ENCODE assay signal across 29 mouse cellular contexts in the genomic region with DNA sequence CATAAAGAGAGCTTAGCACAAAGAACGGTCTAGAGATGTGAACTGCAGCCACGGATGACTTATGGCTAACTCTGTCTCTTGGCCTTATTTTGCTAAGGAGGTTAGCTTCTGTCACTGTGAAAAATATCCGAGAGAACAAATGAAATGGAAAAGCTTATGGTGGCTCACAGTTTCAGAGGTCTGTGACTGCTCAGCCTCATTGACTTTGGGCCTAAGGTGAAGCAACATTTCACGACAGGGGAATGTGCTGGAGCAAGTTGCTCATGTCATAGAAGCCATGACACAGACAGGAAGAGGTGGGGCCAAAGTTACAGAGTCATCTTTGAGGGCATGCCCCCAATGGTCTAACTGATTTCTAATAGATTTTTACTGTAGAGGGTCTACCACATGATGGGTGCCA. TPM values are rescaled to one million over a fixed set of nuclear protein-coding genes. Genes with fewer than 3 reads are reported as not detected.
A peak's percentile ranks its signal among the peaks of the same experiment; 100 is the strongest.
DNase-seq lines count a peak whose midpoint lies in the region; ATAC-seq and TF ChIP-seq lines count a peak whose summit lies in the region.
"Had no signal": no experiment of that assay in that cellular context is flagged by ENCODE, and none has a peak within 500 bp of the region (broad histone marks: within the 10 kb centered on the region; RNA-seq: fewer than 3 reads in every experiment).

No protein-coding gene starts in this region.

- no peak for DNase-seq in forebrain, embryonic 10.5 days (ENCODE audit: extremely low spot score, low spot score)
- no peak for DNase-seq in forebrain, embryonic 11.5 days (ENCODE audit: low spot score)
- no peak for DNase-seq in kidney, postnatal 10 days
- DNase-seq in midbrain, embryonic 11.5 days (ENCODE audit: low spot score, missing footprints): peak; percentile 65
- DNase-seq in midbrain, postnatal 0 days (ENCODE audit: low spot score): no peak
- DNase-seq in thymus, postnatal 25 days: no peak
- DNase-seq: adrenal gland, adult 8-10 months; cerebellum, adult 8-10 months; cerebellum, postnatal 25 days; gastrocnemius, postnatal 25 days; heart, adult 18-20 months; heart, postnatal 14 days; kidney, adult 2 months; kidney, postnatal 25 days; right cerebral cortex, postnatal 4 days had no signal

- peaks cover 18% of the 10 kb centered on the region for H3K4me1 ChIP-seq in forebrain, embryonic 10.5 days
- no peaks in the 10 kb centered on the region for H3K4me1 ChIP-seq in forebrain, embryonic 11.5 days (replicated peaks; ENCODE audit: control insufficient read depth, insufficient read depth, low read length)
- H3K4me1 ChIP-seq in kidney, embryonic 15.5 days: peaks cover 11% of the 10 kb centered on the region
- no peaks in the 10 kb centered on the region for H3K4me1 ChIP-seq in midbrain, embryonic 11.5 days (ENCODE audit: control insufficient read depth, insufficient read depth, low read length)
- H3K4me1 ChIP-seq in midbrain, postnatal 0 days (ENCODE audit: insufficient read depth, low read length): no peaks in the 10 kb centered on the region
- H3K4me1 ChIP-seq: forebrain, embryonic 15.5 days; hindbrain, embryonic 15.5 days had no signal

- H3K4me3 ChIP-seq in forebrain, embryonic 10.5 days: no peak overlapping the region
- no peak overlapping the region for H3K4me3 ChIP-seq in forebrain, embryonic 11.5 days (ENCODE audit: low read depth, low read length)
- no peak overlapping the region for H3K4me3 ChIP-seq in kidney, embryonic 15.5 days (replicated peaks)
- no peak overlapping the region for H3K4me3 ChIP-seq in midbrain, embryonic 11.5 days (ENCODE audit: low read depth, low read length)
- H3K4me3 ChIP-seq in midbrain, postnatal 0 days (ENCODE audit: low read depth, low read length): no peak overlapping the region
- H3K4me3 ChIP-seq: forebrain, embryonic 15.5 days; heart, embryonic 13.5 days; hindbrain, embryonic 10.5 days; hindbrain, embryonic 15.5 days; limb, embryonic 13.5 days; midbrain, embryonic 10.5 days; myocyte; neural tube, embryonic 12.5 days had no signal

- no peaks in the 10 kb centered on the region for H3K27me3 ChIP-seq in forebrain, embryonic 10.5 days (ENCODE audit: poor library complexity, severe bottlenecking)
- no peaks in the 10 kb centered on the region for H3K27me3 ChIP-seq in forebrain, embryonic 11.5 days (ENCODE audit: control insufficient read depth, insufficient read depth, low read length)
- no peaks in the 10 kb centered on the region for H3K27me3 ChIP-seq in kidney, embryonic 15.5 days
- H3K27me3 ChIP-seq in midbrain, embryonic 11.5 days (ENCODE audit: control insufficient read depth, insufficient read depth, low read length): no peaks in the 10 kb centered on the region
- no peaks in the 10 kb centered on the region for H3K27me3 ChIP-seq in midbrain, postnatal 0 days (ENCODE audit: insufficient read depth, low read length)
- H3K27me3 ChIP-seq: forebrain, embryonic 15.5 days; heart, embryonic 13.5 days; hindbrain, embryonic 15.5 days; limb, embryonic 13.5 days; neural tube, embryonic 12.5 days had no signal

- peak overlapping the region; percentile 60; the same call in 1 of the 2 replicates for H3K27ac ChIP-seq in forebrain, embryonic 10.5 days
- H3K27ac ChIP-seq in forebrain, embryonic 11.5 days (ENCODE audit: low read depth, low read length): no peak overlapping the region
- H3K27ac ChIP-seq in kidney, embryonic 15.5 days: peak overlapping the region; percentile 58; the same call in 1 of the 2 replicates
- no peak overlapping the region for H3K27ac ChIP-seq in midbrain, embryonic 11.5 days (ENCODE audit: low read depth, low read length)
- H3K27ac ChIP-seq in midbrain, postnatal 0 days (ENCODE audit: low read depth, low read length): no peak overlapping the region
- H3K27ac ChIP-seq: forebrain, embryonic 15.5 days; hindbrain, embryonic 15.5 days; macrophage; neural tube, embryonic 12.5 days had no signal

- no peak for ATAC-seq in forebrain, embryonic 11.5 days (replicated peaks; ENCODE audit: low FRiP score)
- no peak for ATAC-seq in kidney, embryonic 15.5 days (replicated peaks; ENCODE audit: low FRiP score)
- no peak for ATAC-seq in midbrain, embryonic 11.5 days (ENCODE audit: low FRiP score)
- no peak for ATAC-seq in midbrain, postnatal 0 days (ENCODE audit: low FRiP score)
- ATAC-seq: forebrain, embryonic 15.5 days; inflammation-experienced regulatory T-cells, adult 6 months; midbrain, embryonic 16.5 days had no signal

- no peaks in the 10 kb centered on the region for H3K9me3 ChIP-seq in forebrain, embryonic 10.5 days
- no peaks in the 10 kb centered on the region for H3K9me3 ChIP-seq in forebrain, embryonic 11.5 days (ENCODE audit: control insufficient read depth, low read length)
- H3K9me3 ChIP-seq in kidney, embryonic 15.5 days (replicated peaks): no peaks in the 10 kb centered on the region
- no peaks in the 10 kb centered on the region for H3K9me3 ChIP-seq in midbrain, embryonic 11.5 days (ENCODE audit: control insufficient read depth, low read length)
- H3K9me3 ChIP-seq in midbrain, postnatal 0 days (ENCODE audit: low read length): no peaks in the 10 kb centered on the region
- H3K9me3 ChIP-seq: forebrain, embryonic 15.5 days; G1E; heart, embryonic 13.5 days; hindbrain, embryonic 10.5 days; hindbrain, embryonic 15.5 days; limb, embryonic 13.5 days; midbrain, embryonic 10.5 days; neural tube, embryonic 12.5 days had no signal

- H3K36me3 ChIP-seq in forebrain, embryonic 10.5 days (replicated peaks): no peaks in the 10 kb centered on the region
- H3K36me3 ChIP-seq in forebrain, embryonic 11.5 days (ENCODE audit: control insufficient read depth, insufficient read depth, low read length): no peaks in the 10 kb centered on the region
- no peaks in the 10 kb centered on the region for H3K36me3 ChIP-seq in kidney, embryonic 15.5 days
- no peaks in the 10 kb centered on the region for H3K36me3 ChIP-seq in midbrain, embryonic 11.5 days (ENCODE audit: control insufficient read depth, insufficient read depth, low read length)
- H3K36me3 ChIP-seq in midbrain, postnatal 0 days (ENCODE audit: insufficient read depth, low read length): no peaks in the 10 kb centered on the region
- H3K36me3 ChIP-seq: forebrain, embryonic 15.5 days; G1E; heart, embryonic 13.5 days; hindbrain, embryonic 10.5 days; hindbrain, embryonic 15.5 days; limb, embryonic 13.5 days; midbrain, embryonic 10.5 days; neural tube, embryonic 12.5 days had no signal

- TF ChIP-seq CTCF in midbrain, postnatal 0 days (IDR thresholded peaks at IDR 0.05): no peak

- WGBS in forebrain, embryonic 10.5 days: 91% methylated on average over 4 of the region's 4 CpGs
- WGBS in forebrain, embryonic 11.5 days: 94% methylated on average over 4 of the region's 4 CpGs
- WGBS in kidney, embryonic 15.5 days: 55% methylated on average over 4 of the region's 4 CpGs
- WGBS in midbrain, embryonic 11.5 days: 94% methylated on average over 4 of the region's 4 CpGs
- WGBS in midbrain, postnatal 0 days: 90% methylated on average over 4 of the region's 4 CpGs

- no peak overlapping the region for H3K4me2 ChIP-seq in forebrain, embryonic 11.5 days (ENCODE audit: low read depth, low read length, severe bottlenecking)
- H3K4me2 ChIP-seq in kidney, embryonic 15.5 days: no peak overlapping the region
- H3K4me2 ChIP-seq in midbrain, embryonic 11.5 days: no peak overlapping the region
- H3K4me2 ChIP-seq in midbrain, postnatal 0 days (ENCODE audit: low read depth, low read length, poor library complexity, severe bottlenecking): no peak overlapping the region
- H3K4me2 ChIP-seq: forebrain, embryonic 15.5 days; heart, embryonic 13.5 days; hindbrain, embryonic 15.5 days; limb, embryonic 13.5 days; liver, embryonic 11.5 days; neural tube, embryonic 12.5 days had no signal

- H3K9ac ChIP-seq in forebrain, embryonic 11.5 days (ENCODE audit: low read length): no peak overlapping the region
- H3K9ac ChIP-seq in kidney, embryonic 15.5 days: no peak overlapping the region
- no peak overlapping the region for H3K9ac ChIP-seq in midbrain, embryonic 11.5 days (ENCODE audit: low read length)
- no peak overlapping the region for H3K9ac ChIP-seq in midbrain, postnatal 0 days (replicated peaks; ENCODE audit: low read length, poor library complexity, severe bottlenecking)
- H3K9ac ChIP-seq: forebrain, embryonic 15.5 days; heart, embryonic 13.5 days; hindbrain, embryonic 15.5 days; limb, embryonic 13.5 days; neural tube, embryonic 12.5 days had no signal

RNA-seq across cellular contexts. Expression of gene Ednra, which starts 28.1 kb away (rescaled TPM):
- 19.8 and 21.5 TPM in 2 replicates for polyA plus RNA-seq in forebrain, embryonic 10.5 days (2016; fragmentation: Nextera tagmentation; extraction: Ambion mirVana)
- polyA plus RNA-seq in forebrain, embryonic 11.5 days (2014; fragmentation: Nextera tagmentation; extraction: Ambion mirVana): 17.7 and 21.8 TPM in 2 replicates
- polyA plus RNA-seq in kidney, embryonic 15.5 days (2015; fragmentation: Nextera tagmentation; extraction: Ambion mirVana): 27.8 and 30.5 TPM in 2 replicates
- polyA plus RNA-seq in midbrain, embryonic 11.5 days (2014; fragmentation: Nextera tagmentation; extraction: Ambion mirVana): 13.4 and 17.9 TPM in 2 replicates
- 5.0 and 6.8 TPM in 2 replicates for total RNA-seq in midbrain, postnatal 0 days (2014; rRNA removed)
- polyA plus RNA-seq in midbrain, postnatal 0 days (2015; fragmentation: Nextera tagmentation; extraction: Ambion mirVana): 4.9 and 5.1 TPM in 2 replicates
- polyA plus RNA-seq: G1E; inflammation-experienced regulatory T-cells, adult 6 months; macrophage had no signal

Comparison
In these comparisons a context has a peak if more than half of its experiments do, and no peak if none do; other contexts are left out.
1. H3K27ac ChIP-seq: peak in forebrain, embryonic 10.5 days (single experiment) and kidney, embryonic 15.5 days (single experiment); none in forebrain, embryonic 11.5 days (single experiment), midbrain, embryonic 11.5 days (single experiment) and midbrain, postnatal 0 days (single experiment).